Mouse (Mus musculus) large intestine, adult 2 months (tissue): ENCODE data around the gene Plch2. TPM values are rescaled to one million over a fixed set of nuclear protein-coding genes. Genes with fewer than 3 reads are reported as not detected.

ENCODE experiments used
- DNase-seq: peaks from one replicate; pipeline ENCODE4 v3.0.0-alpha.2; 2012; ENCODE audit warnings: low read depth, low spot score
- WGBS: fragments of 180-500 bp; shearing (Covaris S2); methylation state at CpG from one replicate; pipeline ENCODE4 v1.1.7; 2018; 5-methylcytosine and 5-hydroxymethylcytosine counted together
- polyA plus RNA-seq: library from polyadenylated mRNA; depleted of rRNA; stranded (reverse); fragments of >200 nt; gene quantifications from 2 replicates; pipeline ENCODE4 v1.2.3, GENCODE M21; 2012

The Plch2 gene
- polyA plus RNA-seq, 1 experiment: 28.5 TPM

- WGBS: 63% methylated on average over 6 of the region's 6 CpGs
- DNase-seq: no peak
Measured at GRCm38 (mm10) chr4:155033115-155033514, 23.5 kb downstream of the Plch2 start.

- no peak for DNase-seq
- 83% methylated on average over 11 of the region's 11 CpGs for WGBS
Measured at GRCm38 (mm10) chr4:155024170-155025010, 32.2 kb downstream of the Plch2 start.

GRCm38 (mm10) chr4:155022228-155022855, 34.2 kb downstream of the Plch2 start:
- WGBS: 71% methylated on average over 7 of the region's 7 CpGs
- no peak for DNase-seq

DNA sequence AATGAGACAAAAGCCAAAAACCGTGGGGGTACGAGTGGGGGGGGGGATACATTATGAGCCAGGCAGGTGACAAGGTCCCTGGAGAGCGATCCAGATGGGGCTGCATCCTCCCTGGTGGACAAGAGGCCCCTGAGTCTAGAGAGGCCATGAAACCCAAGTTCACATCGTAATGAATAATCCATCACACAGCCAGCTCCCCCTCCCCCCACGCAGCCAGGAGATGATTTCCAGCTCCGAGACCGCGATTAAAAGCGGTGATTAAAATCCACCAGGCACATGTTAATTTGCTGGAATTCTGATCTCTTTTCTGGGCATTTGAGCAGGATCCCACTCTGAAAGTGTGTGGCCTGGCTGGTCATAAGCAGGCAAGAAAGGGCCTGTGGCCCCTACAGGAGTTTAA, 35.8 kb downstream of the Plch2 start:
- WGBS: 83% methylated on average over 9 of the region's 9 CpGs
- no peak for DNase-seq

- 45% methylated on average over 1 of the region's 1 CpGs for WGBS
- no peak for DNase-seq
Measured at GRCm38 (mm10) chr4:155020141-155020540, 36.4 kb downstream of the Plch2 start.

- DNase-seq: no peak
- WGBS: 3% methylated on average over 10 of the region's 10 CpGs
Measured at GRCm38 (mm10) chr4:155019336-155019847, 37.2 kb downstream of the Plch2 start.

DNA sequence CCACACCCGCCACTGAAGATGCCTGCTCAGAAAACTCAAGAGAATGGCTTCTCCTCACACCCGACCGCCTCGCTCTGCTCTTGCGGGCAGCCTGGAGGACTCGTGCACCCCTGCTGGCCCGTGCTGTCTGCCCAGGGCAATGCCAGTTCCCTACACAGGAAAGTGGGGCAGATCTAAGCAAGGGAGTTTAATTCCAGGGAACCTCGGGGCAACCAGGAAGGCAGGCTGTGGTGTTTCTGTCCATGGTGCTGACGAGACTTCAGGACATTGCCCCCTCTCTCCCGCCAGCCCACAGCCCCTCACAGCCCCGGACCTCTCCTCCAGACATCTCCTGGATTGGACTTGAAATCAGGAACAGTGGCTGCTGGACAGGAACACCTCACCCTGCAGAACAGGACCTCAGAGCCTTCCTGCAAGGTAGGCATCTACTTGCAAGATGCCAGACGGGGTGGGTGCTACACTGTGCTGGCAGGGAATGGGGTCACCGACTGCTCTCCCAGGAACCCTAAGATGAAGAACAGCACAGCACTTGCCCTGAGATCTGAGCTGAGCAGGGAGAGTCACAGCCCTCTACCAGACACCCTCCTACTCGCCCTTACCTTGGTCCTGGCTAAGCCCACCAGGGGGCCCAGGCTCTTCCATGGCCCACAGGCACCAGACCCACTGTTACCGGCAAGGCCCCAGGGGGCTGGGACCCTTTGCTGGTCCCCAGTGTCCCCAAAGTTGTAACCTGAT, 37.8 kb downstream of the Plch2 start:
- 41% methylated on average over 15 of the region's 15 CpGs for WGBS
- no peak for DNase-seq

GRCm38 (mm10) chr4:155018066-155018465, 38.5 kb downstream of the Plch2 start:
- WGBS: 80% methylated on average over 8 of the region's 8 CpGs
- no peak for DNase-seq

GRCm38 (mm10) chr4:155017253-155017878, 39.2 kb downstream of the Plch2 start:
- no peak for DNase-seq
- WGBS: 79% methylated on average over 11 of the region's 11 CpGs

DNA sequence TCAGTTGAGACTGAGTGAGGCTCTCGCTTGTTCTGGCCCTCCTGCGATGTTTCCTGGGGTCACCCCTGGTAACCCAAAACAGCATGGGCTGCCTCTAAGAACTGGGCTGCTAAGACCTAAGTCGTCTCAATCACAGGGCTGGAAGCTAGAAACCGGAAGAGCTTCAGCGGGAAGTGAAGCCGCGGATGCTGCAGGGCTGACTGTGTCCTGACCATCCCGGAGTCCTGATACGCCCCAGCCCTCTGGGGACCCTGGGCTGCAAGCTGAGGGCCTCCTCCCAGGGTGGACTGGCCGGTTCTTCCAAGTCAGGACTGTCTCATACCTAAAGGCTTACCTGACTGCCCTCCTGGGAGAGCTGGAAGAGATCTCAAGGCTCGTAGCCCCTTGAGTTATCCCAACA, 39.8 kb downstream of the Plch2 start:
- 75% methylated on average over 11 of the region's 11 CpGs for WGBS
- no peak for DNase-seq

DNA sequence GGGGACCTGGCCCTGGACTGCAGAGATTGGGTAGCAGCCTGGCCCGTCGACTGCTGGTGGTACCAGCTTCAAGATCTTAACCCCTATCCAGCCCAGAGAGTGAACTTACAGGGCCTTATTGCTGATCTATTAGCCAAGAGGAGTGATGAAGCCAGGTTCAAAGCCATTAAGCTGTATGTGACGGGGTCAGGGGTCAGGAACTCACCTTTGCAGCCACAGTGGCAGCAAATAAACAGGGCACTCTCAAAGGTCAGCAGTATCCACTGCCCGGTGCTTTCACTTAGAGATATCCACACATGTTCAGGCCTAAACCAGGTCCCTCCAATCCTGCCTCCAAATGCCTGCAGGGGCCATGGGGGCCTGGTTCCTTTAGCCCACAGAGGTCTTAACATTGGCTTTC, 41.0 kb downstream of the Plch2 start:
- 58% methylated on average over 4 of the region's 4 CpGs for WGBS

GRCm38 (mm10) chr4:155014791-155015190, 41.8 kb downstream of the Plch2 start:
- 73% methylated on average over 12 of the region's 12 CpGs for WGBS
- no peak for DNase-seq

More for the DNA sequence above, 41.0 kb downstream of the Plch2 start:
- DNase-seq: no peak

GRCm38 (mm10) chr4:155014244-155014643, 42.3 kb downstream of the Plch2 start:
- 69% methylated on average over 14 of the region's 14 CpGs for WGBS
- no peak for DNase-seq

GRCm38 (mm10) chr4:155012788-155013187, 43.8 kb downstream of the Plch2 start:
- 4% methylated on average over 4 of the region's 4 CpGs for WGBS
- peak; percentile 21 for DNase-seq

DNA sequence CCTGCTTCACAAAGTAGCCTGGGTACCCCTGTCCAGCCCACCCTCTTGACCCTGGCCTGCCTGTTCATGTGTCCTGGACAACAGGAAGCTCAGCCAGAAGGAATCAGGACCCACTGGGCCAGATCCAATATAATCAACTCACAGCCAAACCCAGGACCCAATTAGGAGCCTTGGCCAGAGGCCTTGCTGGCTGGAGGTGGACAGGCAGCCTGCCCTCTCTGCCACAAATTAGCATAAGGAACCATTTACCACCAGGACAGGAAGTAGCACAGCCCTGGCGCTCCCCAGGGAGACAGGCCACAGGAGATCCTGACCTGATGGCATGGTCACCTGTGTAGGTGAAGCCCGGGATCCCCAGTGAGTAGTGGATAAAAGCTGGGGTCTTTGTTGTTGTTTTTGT, 44.5 kb downstream of the Plch2 start:
- no peak for DNase-seq
- WGBS: 84% methylated on average over 2 of the region's 2 CpGs

GRCm38 (mm10) chr4:155011312-155012025, 45.1 kb downstream of the Plch2 start:
- 82% methylated on average over 8 of the region's 8 CpGs for WGBS

GRCm38 (mm10) chr4:155010870-155011269, 45.7 kb downstream of the Plch2 start:
- 86% methylated on average over 5 of the region's 5 CpGs for WGBS
- DNase-seq: no peak

More at GRCm38 (mm10) chr4:155011312-155012025, 45.1 kb downstream of the Plch2 start:
- no peak for DNase-seq

DNA sequence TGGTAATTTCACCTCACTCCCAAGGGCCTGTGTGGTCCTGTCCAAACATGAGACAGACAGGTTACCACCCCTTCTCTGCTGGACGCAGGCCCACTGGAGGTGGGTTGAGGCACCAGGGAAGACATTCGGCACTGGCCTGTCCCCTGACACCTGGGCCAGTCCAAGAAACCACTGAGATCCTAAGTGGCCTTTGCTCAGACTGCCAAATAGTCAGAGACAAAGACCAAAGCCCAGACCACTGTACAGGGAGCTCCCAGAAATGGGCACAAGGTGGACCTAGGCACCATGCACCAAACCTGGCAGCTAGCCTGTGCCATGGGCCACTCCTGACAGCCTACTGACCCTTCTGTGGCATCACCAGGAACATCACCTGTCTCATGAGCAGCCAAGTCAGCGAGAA, 47.4 kb downstream of the Plch2 start:
- 86% methylated on average over 3 of the region's 3 CpGs for WGBS
- DNase-seq: no peak

DNA sequence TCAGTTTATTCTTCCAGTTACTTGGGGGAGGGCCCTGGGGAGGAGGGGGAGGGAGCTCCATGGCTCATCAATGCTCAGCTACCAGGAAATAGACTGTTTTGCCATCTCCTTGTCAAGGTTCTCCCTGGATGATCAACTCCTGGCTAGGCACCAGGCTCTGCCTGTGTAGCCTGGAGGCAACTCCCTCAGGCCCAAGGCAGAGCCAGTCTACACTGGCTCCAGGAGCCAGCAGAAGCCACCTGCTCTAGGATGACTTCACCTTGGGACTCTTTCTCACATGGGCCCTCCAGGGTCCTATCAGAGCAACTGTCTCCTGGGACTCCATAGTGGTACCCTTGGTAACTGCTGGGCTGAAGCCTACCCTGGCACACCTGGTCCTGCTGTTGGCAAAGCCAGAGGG, 48.5 kb downstream of the Plch2 start:
- no peak for DNase-seq
